Mouse (Mus musculus) ES-Bruce4 (cell line): ENCODE measurements at regions not wholly inside any gene's neighbourhood (a gene's known extent, or its start where the extent isn't known, plus 50 kb on each side); places are given as distances from the start of the nearest gene placed in this dataset.

Experiments
- H3K27ac ChIP-seq: 2 replicates; pipeline ENCODE4 v1.5.1; 2012; ENCODE audit warnings: low read length, inconsistent platforms; ENCODE audit not compliant: insufficient read depth
- H3K27me3 ChIP-seq: 2 replicates; pipeline ENCODE4 v1.6.1; 2012; ENCODE audit warnings: mild to moderate bottlenecking, low read length, inconsistent platforms; ENCODE audit not compliant: control insufficient read depth, poor library complexity, insufficient read depth, severe bottlenecking
- H3K36me3 ChIP-seq: 2 replicates; pipeline ENCODE4 v1.6.1; 2012; ENCODE audit warnings: inconsistent platforms, mild to moderate bottlenecking, low read length, moderate library complexity; ENCODE audit not compliant: control insufficient read depth, poor library complexity, insufficient read depth, severe bottlenecking
- H3K4me1 ChIP-seq: one replicate; pipeline ENCODE4 v1.8.1; 2011; ENCODE audit warnings: low read length; ENCODE audit not compliant: control insufficient read depth, insufficient read depth
- H3K4me3 ChIP-seq: 2 replicates; pipeline ENCODE4 v1.5.1; 2011; ENCODE audit warnings: low read depth, mild to moderate bottlenecking, low read length
- H3K9ac ChIP-seq: 2 replicates; pipeline ENCODE4 v1.6.1; 2012; ENCODE audit warnings: low read depth, mild to moderate bottlenecking, inconsistent platforms; ENCODE audit not compliant: poor library complexity, severe bottlenecking
- H3K9me3 ChIP-seq: replicated peaks from 2 replicates; pipeline ENCODE4 v1.6.1; 2012; ENCODE audit warnings: mild to moderate bottlenecking, low read length, inconsistent platforms; ENCODE audit not compliant: control insufficient read depth, poor library complexity, insufficient read depth, severe bottlenecking
- CTCF ChIP-seq: IDR thresholded peaks from one replicate; pipeline ENCODE4 v1.8.1; 2011; ENCODE audit warnings: low read depth, low read length
- EP300 ChIP-seq: IDR thresholded peaks from 2 replicates; pipeline ENCODE4 v1.6.1; 2011; ENCODE audit warnings: low read depth, low read length; ENCODE audit not compliant: insufficient read depth
- POLR2A ChIP-seq: IDR thresholded peaks from one replicate; pipeline ENCODE4 v1.8.1; 2011; ENCODE audit warnings: low read length; ENCODE audit not compliant: insufficient read depth

GRCm38 (mm10) chr8:112427721-112428389, 142.0 kb upstream of the Cntnap4 start:
- TF ChIP-seq POLR2A, result no peak
- no peak for TF ChIP-seq EP300
- TF ChIP-seq CTCF, result no peak
- Histone ChIP-seq H3K27me3 (peaks cover 2% of the 10 kb centered on the region), H3K4me1 (no peaks in the 10 kb centered on the region), H3K9me3 (no peaks in the 10 kb centered on the region), H3K36me3 (no peaks in the 10 kb centered on the region), H3K4me3 (no peak overlapping the region), H3K9ac (no peak overlapping the region), H3K27ac (no peak overlapping the region)

DNA sequence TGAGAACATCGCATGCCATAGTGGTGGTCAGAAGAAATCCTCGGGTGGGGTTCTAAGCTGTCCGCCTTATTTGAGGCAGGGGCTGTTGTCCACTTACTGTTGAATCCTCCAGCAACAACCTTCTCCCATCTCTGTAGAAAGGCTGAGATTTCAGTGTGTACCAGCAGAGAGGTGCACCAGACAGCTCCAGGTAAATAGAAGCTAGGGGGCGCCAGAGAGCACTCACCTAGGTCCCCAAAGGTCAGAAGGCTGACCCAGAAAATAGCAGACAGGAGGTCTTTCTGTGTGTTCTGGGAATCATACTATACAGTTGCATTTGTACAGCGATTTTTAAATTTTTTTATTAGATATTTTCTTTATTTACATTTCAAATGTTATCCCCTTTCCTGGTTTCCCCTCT, 157.9 kb upstream of the Cntnap4 start:
- TF ChIP-seq CTCF (peak; percentile 45), POLR2A (no peak)
- Histone ChIP-seq H3K27me3 (no peaks in the 10 kb centered on the region), H3K9me3 (no peaks in the 10 kb centered on the region)

DNA sequence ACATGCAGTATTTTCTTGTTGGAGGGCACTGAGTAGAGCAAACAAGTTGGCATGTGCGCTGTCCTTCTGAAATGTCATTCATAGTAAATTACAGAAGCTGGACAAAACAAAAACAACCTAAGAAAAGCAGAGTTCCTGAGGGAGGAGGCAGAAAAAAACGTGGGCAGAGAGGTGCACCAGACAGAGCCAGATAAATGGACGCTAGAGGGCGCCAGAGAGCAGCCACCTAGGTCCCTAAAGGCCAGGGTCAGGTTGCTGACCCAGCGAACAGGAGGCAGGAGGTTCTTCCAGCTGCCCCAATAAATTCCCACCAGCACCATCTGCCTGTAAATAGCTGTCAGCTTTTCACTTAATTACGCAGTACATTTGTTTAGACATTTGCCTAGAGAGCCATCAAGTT, 158.6 kb upstream of the Cntnap4 start:
- H3K9ac ChIP-seq, result no peak overlapping the region
- no peaks in the 10 kb centered on the region for H3K36me3 ChIP-seq
- TF ChIP-seq CTCF, result peak; percentile 94
- TF ChIP-seq POLR2A, result no peak
- no peak for TF ChIP-seq EP300
- no peak overlapping the region for H3K27ac ChIP-seq
- no peak overlapping the region for H3K4me3 ChIP-seq
- H3K9me3 ChIP-seq, result no peaks in the 10 kb centered on the region
- H3K4me1 ChIP-seq, result no peaks in the 10 kb centered on the region
- no peaks in the 10 kb centered on the region for H3K27me3 ChIP-seq

More for the DNA sequence above, 157.9 kb upstream of the Cntnap4 start:
- no peaks in the 10 kb centered on the region for H3K36me3 ChIP-seq
- H3K9ac ChIP-seq, result no peak overlapping the region
- no peak overlapping the region for H3K4me3 ChIP-seq
- no peaks in the 10 kb centered on the region for H3K4me1 ChIP-seq
- H3K27ac ChIP-seq, result no peak overlapping the region

DNA sequence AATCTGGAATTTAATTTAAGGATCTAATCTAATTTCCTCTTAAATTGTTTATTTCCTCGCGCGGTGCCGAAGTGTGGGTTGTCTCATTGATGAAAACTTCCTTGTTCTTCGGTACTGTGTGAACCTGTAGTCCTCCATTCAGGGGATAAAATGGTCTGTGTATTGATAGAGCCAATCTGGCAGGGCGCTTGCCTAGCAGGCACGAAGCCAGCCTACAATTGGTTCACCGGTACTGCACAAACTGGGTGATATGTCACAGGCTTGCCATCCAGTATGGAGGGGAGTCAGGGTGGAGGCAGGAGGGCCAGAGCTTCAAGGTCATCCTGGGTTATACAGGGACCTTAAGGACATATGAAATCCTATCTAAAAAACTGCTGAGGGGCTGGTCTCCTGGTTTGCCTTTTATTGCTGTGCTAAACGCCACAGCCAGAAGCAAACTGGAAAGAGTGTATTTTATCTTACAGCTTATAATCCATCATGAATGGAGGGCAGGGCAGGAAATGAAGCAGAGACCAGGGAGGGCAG, 161.6 kb upstream of the Cntnap4 start:
- no peaks in the 10 kb centered on the region for H3K9me3 ChIP-seq
- H3K9ac ChIP-seq, result no peak overlapping the region
- TF ChIP-seq POLR2A (no peak), EP300 (no peak), CTCF (no peak)
- H3K36me3 ChIP-seq, result no peaks in the 10 kb centered on the region
- H3K4me3 ChIP-seq, result no peak overlapping the region
- no peaks in the 10 kb centered on the region for H3K27me3 ChIP-seq
- H3K27ac ChIP-seq, result no peak overlapping the region
- no peaks in the 10 kb centered on the region for H3K4me1 ChIP-seq

DNA sequence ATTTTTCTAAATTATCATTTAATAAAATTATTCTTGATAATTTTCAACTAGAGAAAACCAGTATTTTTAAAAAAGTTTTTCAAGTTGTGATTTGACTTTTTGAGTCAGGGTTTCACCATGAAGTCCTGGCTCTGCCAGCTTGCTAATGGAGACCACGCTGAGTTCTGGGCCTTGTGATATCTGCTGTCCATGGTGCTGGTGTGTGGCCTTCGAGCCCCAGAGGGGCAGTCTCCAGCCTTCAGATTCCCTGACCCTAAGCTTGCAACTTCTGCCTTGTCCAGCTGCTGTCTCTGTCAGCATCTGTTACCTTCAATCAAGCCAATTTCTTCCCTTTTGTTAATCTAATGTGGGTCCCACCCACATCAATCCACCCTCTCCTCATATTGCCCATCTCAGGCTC, 165.8 kb upstream of the Cntnap4 start:
- H3K9ac ChIP-seq, result no peak overlapping the region
- no peak for TF ChIP-seq CTCF
- no peaks in the 10 kb centered on the region for H3K9me3 ChIP-seq
- H3K27ac ChIP-seq, result no peak overlapping the region
- H3K4me3 ChIP-seq, result no peak overlapping the region
- no peaks in the 10 kb centered on the region for H3K36me3 ChIP-seq
- H3K27me3 ChIP-seq, result no peaks in the 10 kb centered on the region
- no peaks in the 10 kb centered on the region for H3K4me1 ChIP-seq

DNA sequence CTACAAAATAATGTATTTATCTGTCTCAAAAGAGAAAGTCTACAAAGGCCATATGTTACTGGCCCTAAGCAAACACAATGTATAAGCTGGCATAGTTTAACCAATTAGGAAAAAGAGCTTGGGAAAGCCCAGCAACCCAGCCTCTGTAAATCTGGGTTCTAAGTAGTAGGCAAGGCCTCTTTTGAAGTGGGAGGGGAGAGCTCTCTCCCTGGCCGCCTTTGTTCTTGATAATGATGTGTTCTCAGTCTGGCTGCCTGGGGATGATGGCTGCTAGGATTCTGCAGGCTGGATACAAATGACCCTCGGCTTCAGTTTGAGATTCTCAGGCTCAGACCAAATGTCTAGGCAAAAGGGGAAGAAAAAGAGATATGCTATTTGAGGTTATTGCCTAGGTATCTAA, 172.4 kb upstream of the Cntnap4 start:
- H3K36me3 ChIP-seq, result no peaks in the 10 kb centered on the region
- peaks cover 4% of the 10 kb centered on the region; the same call in 1 of the 2 replicates for H3K9me3 ChIP-seq
- no peak overlapping the region for H3K4me3 ChIP-seq
- no peak overlapping the region for H3K27ac ChIP-seq
- no peak for TF ChIP-seq CTCF
- TF ChIP-seq EP300, result no peak
- TF ChIP-seq POLR2A, result no peak
- no peaks in the 10 kb centered on the region; the same call in 1 of the 2 replicates for H3K27me3 ChIP-seq
- H3K4me1 ChIP-seq, result no peaks in the 10 kb centered on the region
- H3K9ac ChIP-seq, result no peak overlapping the region
